Mouse (Mus musculus) C3H10T1/2 (cell line): ENCODE measurements around the gene Sdsl. TPM values are rescaled to one million over a fixed set of nuclear protein-coding genes. Genes with fewer than 3 reads are reported as not detected.

Source experiments
- polyA plus RNA-seq, 2 experiments: library from polyadenylated mRNA; unstranded; fragments of >200 nt; fragmentation: generic; extraction: Trizol; gene quantifications; one replicate each; pipeline ENCODE4 v1.2.1; 2012; ENCODE audit warnings: missing spikeins in 2 of 2

Sdsl gene
- 1 to 10 TPM in 1 of 2 experiments, under 1 TPM in 1; 0.74 to 3.0 TPM for polyA plus RNA-seq

DNA sequence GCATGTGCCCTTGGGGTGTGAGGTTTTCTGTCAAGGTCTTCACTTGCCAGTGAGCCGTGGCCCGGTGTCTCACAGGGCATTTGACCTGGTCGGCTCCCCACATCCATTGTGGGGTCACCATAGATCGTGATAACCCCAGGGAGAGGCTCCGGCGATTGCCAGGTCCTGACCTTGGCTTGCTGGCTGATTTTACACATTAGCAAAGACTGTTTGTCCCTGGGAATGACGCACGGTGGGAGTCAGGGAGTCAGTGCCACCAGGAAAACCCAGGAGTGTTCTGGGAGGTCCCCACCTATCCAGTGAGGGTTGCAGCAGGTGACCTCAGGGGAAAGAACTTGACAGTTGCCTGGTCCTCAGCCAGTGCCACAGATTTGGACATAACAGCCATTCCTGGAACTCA, at the start of gene Sdsl:
Sdsl (minus strand) TSS at position 41 of the 400 bp plus-strand sequence.

DNA sequence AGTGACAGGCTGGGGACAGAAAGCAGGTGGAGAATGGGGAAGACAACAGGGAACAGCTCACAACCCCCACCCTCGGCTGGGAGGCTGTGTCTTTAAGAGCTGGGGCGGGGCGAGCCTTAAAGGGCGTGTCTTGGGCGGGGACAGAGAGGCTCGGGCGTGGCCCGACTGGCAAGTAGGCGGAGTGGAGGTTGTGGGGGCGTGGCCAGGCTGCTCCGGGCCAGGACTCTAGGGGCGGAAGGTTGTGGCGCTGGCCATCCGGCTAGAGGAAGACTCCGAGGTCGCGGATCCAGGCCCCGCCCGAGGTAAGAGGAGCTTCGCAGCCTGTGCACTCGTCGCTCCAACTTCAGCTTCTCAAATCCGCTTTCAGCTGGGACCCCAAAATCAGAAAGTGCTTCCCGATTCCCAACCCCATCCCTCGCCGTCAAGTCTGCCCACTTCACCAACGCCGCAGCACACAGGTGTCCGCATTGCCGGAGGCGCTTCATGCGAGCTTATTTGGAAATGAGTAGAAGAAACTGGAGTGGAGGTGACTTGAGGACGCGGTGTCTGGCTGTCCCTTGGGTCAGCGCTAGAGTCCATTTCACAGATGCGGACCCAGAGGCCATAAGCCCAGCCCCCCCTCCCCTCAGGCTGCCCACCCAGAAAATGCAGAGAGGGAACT, 38.5 kb upstream of the Sdsl start, which contains the start of gene Slc8b1:
Slc8b1 (plus strand) TSS at position 187 of the 661 bp plus-strand sequence.

DNA sequence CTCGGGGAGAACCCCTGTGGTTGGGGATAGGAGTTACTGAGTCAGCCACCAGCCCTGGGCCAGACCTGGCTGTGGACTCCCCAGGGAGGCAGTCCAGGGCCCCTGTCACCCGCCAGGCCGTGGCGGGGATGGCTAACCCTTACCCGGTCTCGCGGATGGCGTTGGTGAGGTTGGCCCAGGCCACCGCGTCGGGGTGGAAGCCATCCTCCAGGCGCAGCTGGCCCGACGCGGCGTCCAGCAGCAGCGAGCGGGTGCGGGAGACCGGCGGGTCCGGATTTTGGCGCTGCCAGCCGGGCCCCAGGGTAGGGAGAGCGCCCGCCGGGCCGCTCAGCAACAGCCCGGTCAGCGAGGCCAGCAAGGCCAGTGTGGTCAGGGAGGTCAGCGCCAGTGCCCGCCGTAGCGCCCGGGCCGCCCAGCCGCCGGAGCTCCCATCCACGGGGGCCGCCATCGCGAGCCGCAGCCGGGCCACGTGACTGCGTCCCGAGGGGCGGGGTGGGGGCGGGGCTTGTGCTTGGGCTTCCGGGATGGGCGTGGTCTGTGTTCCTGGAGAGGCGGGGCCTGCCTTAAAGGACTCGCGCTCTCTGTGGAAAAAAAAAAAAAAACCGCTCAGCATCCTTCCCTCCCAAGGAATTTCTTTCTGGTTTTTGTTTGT, 30.7 kb upstream of the Sdsl start, which contains the start of gene Plbd2:
Plbd2 (minus strand) TSS at position 482 of the 652 bp plus-strand sequence.

DNA sequence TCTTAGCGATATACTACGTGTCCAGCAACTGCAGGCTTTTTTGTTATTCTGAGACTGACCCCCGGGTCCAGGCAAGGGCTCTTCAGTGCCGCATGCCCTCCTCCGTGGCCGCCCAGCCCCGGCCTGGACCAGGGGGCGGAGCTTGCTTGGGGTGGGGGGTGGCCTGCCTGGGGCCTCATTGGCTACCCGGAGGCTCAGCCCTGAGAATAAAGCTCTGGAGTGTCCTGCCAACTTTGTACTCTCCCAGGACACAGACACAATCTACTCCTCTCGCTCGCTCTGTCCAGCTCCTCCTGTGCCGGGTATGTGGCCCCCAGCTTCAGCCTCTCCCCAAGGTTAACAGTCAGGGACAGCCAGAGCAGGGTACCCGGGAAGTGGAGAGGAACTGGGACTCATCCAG, 3.7 kb upstream of the Sdsl start, which contains the start of gene Sds:
Sds (plus strand) TSS at position 231 of the 400 bp plus-strand sequence.

DNA sequence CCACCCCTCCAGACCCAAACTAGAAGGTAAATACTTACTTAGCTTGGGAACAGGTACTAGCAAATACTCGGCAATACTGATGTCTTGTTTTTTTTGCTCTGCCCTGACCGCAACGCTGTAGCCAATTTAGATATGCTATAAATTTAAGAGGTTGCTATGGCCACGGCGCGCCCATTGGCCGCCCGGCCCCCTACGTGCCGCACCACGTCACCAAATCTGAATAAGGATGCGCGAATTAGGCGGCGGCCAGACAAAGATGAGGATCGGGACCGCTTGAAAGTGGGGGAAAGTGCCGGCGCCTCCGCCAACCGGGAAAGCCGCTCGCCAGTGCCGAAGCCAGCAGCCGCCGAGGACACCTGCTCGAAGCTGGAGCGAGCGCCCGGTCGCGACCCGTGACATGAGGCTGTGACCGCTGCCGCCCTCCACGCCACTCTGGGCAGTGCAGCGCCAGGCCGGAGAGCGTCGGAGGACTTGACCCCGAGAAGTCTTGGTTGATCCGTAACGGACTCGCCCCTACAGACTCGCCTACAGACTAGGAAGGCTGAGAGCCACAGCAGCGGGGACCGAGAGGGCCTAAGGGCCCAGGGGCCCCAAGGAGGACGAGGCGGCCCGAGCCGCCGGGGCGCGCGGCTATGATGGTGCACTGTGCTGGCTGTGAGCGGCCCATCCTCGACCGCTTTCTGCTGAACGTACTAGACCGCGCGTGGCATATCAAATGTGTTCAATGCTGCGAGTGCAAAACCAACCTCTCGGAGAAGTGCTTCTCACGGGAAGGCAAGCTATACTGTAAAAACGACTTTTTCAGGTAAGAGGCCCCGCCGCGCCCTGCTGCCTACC, 40.7 kb downstream of the Sdsl start, which contains the start of gene Lhx5:
Lhx5 (plus strand) TSS at position 51 of the 837 bp plus-strand sequence.

Other genes starting within 250 kb of the Sdsl start
- gene Lhx5, start 41.1 kb downstream of the Sdsl start, polyA plus RNA-seq: not detected
- gene Sds, start 3.7 kb upstream of the Sdsl start, polyA plus RNA-seq: under 1 TPM in 1 of 2 experiments, not detected in 1; 0.41 TPM
- 10 to 100 TPM; 25.3 to 56.1 TPM for gene Plbd2, start 30.8 kb upstream of the Sdsl start, polyA plus RNA-seq
- 1 to 10 TPM; 1.3 to 5.9 TPM for gene Slc8b1, start 38.4 kb upstream of the Sdsl start, polyA plus RNA-seq
- gene Tpcn1, start 115.9 kb upstream of the Sdsl start, polyA plus RNA-seq: 10 to 100 TPM in 1 of 2 experiments, 1 to 10 TPM in 1; 2.7 to 10.9 TPM
- gene Iqcd, start 116.2 kb upstream of the Sdsl start, polyA plus RNA-seq: 1 to 10 TPM in 1 of 2 experiments, under 1 TPM in 1; 0.16 to 1.7 TPM
- gene Rita1, start 139.8 kb upstream of the Sdsl start, polyA plus RNA-seq: 10 to 100 TPM in 1 of 2 experiments, 1 to 10 TPM in 1; 9.0 to 11.5 TPM
- 10 to 100 TPM; 29.1 to 39.7 TPM for gene Ddx54, start 139.9 kb upstream of the Sdsl start, polyA plus RNA-seq
- not detected for gene Cfap73, start 161.4 kb upstream of the Sdsl start, polyA plus RNA-seq
- under 1 TPM in 1 of 2 experiments, not detected in 1; 0.06 TPM for gene Rasal1, start 176.0 kb upstream of the Sdsl start, polyA plus RNA-seq
- gene Dtx1, start 239.1 kb upstream of the Sdsl start, polyA plus RNA-seq: under 1 TPM in 1 of 2 experiments, not detected in 1; 0.11 TPM